Mouse (Mus musculus) hindbrain, embryonic 16.5 days (tissue): ENCODE measurements around the gene Zfp239. TPM values are rescaled to one million over a fixed set of nuclear protein-coding genes. Genes with fewer than 3 reads are reported as not detected.

Source experiments
- ATAC-seq: fragments of 200-750 bp; cut with Nextera tagmentation; 2 replicates; pipeline ENCODE4 v1.8.0; 2017; ENCODE audit warnings: moderate TSS enrichment, moderate library complexity
- H3K27ac ChIP-seq: fragments of 300-500 bp; sonication (generic); 2 replicates; pipeline ENCODE4 v1.5.1; 2014; ENCODE audit warnings: low read depth, mild to moderate bottlenecking, control low read depth, low read length, moderate library complexity
- H3K27me3 ChIP-seq: fragments of 300-500 bp; sonication (generic); replicated peaks from 2 replicates; pipeline ENCODE4 v1.6.1; 2014; ENCODE audit warnings: low read length; ENCODE audit not compliant: control insufficient read depth, insufficient read depth
- H3K36me3 ChIP-seq: fragments of 300-500 bp; sonication (generic); 2 replicates; pipeline ENCODE4 v1.6.1; 2014; ENCODE audit warnings: mild to moderate bottlenecking, low read length, moderate library complexity, mixed read lengths; ENCODE audit not compliant: control insufficient read depth, insufficient read depth
- H3K4me1 ChIP-seq: fragments of 300-500 bp; sonication (generic); 2 replicates; pipeline ENCODE4 v1.6.1; 2014; ENCODE audit warnings: low read depth, low read length; ENCODE audit not compliant: control insufficient read depth, insufficient read depth
- H3K4me2 ChIP-seq: fragments of 300-500 bp; sonication (generic); 2 replicates; pipeline ENCODE4 v1.6.1; 2014; ENCODE audit warnings: mild to moderate bottlenecking, low read length, control low read depth, moderate library complexity
- H3K4me3 ChIP-seq: fragments of 300-500 bp; sonication (generic); 2 replicates; pipeline ENCODE4 v1.5.1; 2014; ENCODE audit warnings: mild to moderate bottlenecking, low read length, control low read depth, moderate library complexity
- H3K9ac ChIP-seq: fragments of 300-500 bp; sonication (generic); 2 replicates; pipeline ENCODE4 v1.6.1; 2014; ENCODE audit warnings: low read depth, mild to moderate bottlenecking, control low read depth, low read length, moderate library complexity
- H3K9me3 ChIP-seq: fragments of 300-500 bp; sonication (generic); 2 replicates; pipeline ENCODE4 v1.6.1; 2014; ENCODE audit warnings: mild to moderate bottlenecking, low read length, moderate library complexity; ENCODE audit not compliant: control insufficient read depth
- WGBS: fragments of 180-500 bp; shearing (Covaris S2); extraction: QIAGEN DNeasy Blood & Tissue Kit; methylation state at CpG from one replicate; pipeline ENCODE4 v1.1.7; 2014; 5-methylcytosine and 5-hydroxymethylcytosine counted together
- polyA plus RNA-seq: library from polyadenylated mRNA; unstranded; fragments of >200 nt; fragmentation: Nextera tagmentation; extraction: Ambion mirVana; gene quantifications from 2 replicates; pipeline ENCODE4 v1.2.1, GENCODE M21; 2015

Gene Zfp239
- polyA plus RNA-seq, 1 experiment from 2014 or later: 18.3 TPM

- Histone ChIP-seq H3K4me3 (peak overlapping the region; percentile 100), H3K4me2 (peak overlapping the region; percentile 98), H3K4me1 (peaks cover 17% of the 10 kb centered on the region), H3K9ac (peak overlapping the region; percentile 91; the same call in 1 of the 2 replicates), H3K9me3 (no peaks in the 10 kb centered on the region), H3K36me3 (no peaks in the 10 kb centered on the region), H3K27me3 (no peaks in the 10 kb centered on the region), H3K27ac (no peak overlapping the region)
- ATAC-seq: no peak
- under 1% methylated on average over 14 of the region's 14 CpGs for WGBS
Observed at GRCm38 (mm10) chr6:117908424-117908900, 46.6 kb downstream of the Zfp239 start.

GRCm38 (mm10) chr6:117910120-117910661, 48.3 kb downstream of the Zfp239 start:
- Histone ChIP-seq H3K27me3 (no peaks in the 10 kb centered on the region), H3K4me3 (no peak overlapping the region), H3K4me2 (no peak overlapping the region), H3K9me3 (no peaks in the 10 kb centered on the region), H3K9ac (no peak overlapping the region), H3K27ac (no peak overlapping the region), H3K36me3 (no peaks in the 10 kb centered on the region), H3K4me1 (peaks cover 17% of the 10 kb centered on the region)
- no peak for ATAC-seq
- WGBS: 90% methylated on average over 6 of the region's 6 CpGs

DNA sequence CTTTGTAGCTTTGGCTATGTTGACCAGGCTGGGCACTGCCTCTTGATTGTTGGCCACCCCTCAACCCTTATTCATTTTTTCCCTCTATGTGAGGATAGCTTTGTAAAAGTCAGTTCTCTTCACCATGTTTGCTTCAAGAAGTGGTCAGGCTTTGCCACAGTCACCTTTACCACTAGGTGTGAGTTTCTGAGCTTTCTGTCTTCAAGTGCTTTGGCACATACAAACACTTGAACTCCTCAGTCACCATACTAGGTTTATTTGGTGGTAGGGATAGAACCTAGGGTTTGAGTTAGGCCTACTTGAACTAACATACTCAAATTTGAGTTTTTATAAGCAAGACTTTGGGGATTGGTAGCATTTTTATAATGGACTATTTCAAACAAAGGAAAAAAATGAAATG, 52.6 kb downstream of the Zfp239 start:
- no peaks in the 10 kb centered on the region for H3K36me3 ChIP-seq
- H3K9me3 ChIP-seq: no peaks in the 10 kb centered on the region
- H3K9ac ChIP-seq: no peak overlapping the region
- no peak overlapping the region for H3K4me3 ChIP-seq
- H3K4me1 ChIP-seq: peaks cover 20% of the 10 kb centered on the region
- no peak for ATAC-seq
- no peak overlapping the region for H3K4me2 ChIP-seq
- H3K27me3 ChIP-seq: no peaks in the 10 kb centered on the region
- no peak overlapping the region for H3K27ac ChIP-seq

- Histone ChIP-seq H3K4me3 (peak overlapping the region; percentile 65), H3K36me3 (no peaks in the 10 kb centered on the region), H3K9ac (peak overlapping the region; percentile 66), H3K9me3 (no peaks in the 10 kb centered on the region), H3K27ac (peak overlapping the region; percentile 79), H3K4me2 (peak overlapping the region; percentile 92), H3K4me1 (peaks cover 20% of the 10 kb centered on the region), H3K27me3 (no peaks in the 10 kb centered on the region)
- ATAC-seq: no peak
- WGBS: 3% methylated on average over 12 of the region's 12 CpGs
Observed at GRCm38 (mm10) chr6:117916205-117916736, 54.4 kb downstream of the Zfp239 start.

- Histone ChIP-seq H3K4me1 (peaks cover 20% of the 10 kb centered on the region), H3K4me3 (peak overlapping the region; percentile 65), H3K27me3 (no peaks in the 10 kb centered on the region), H3K9ac (peak overlapping the region; percentile 66), H3K36me3 (no peaks in the 10 kb centered on the region), H3K4me2 (peak overlapping the region; percentile 92), H3K27ac (peak overlapping the region; percentile 79), H3K9me3 (no peaks in the 10 kb centered on the region)
- WGBS: under 1% methylated on average over 62 of the region's 62 CpGs
- ATAC-seq: peak; percentile 90
Observed at GRCm38 (mm10) chr6:117916737-117917426, 55.0 kb downstream of the Zfp239 start.

DNA sequence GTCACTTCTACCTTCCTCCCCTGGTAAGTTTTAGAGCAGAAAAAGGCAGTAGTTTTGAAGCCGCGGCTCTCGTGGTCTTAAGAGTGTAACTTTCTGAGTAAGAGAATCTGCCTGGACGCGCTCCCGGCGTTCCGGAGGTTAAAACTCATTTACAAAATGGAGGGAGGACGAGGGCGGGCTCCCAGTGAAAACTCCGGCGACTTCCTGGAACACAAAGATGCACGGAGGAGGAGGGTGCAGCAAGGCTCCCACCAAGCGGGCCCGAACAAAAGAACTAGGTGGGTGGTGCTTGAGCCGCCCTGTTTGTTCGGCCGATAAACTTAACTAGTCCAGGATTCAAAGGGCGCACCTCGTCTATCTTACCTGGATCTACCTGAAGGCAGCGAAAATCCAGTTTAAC, 55.7 kb downstream of the Zfp239 start:
- Histone ChIP-seq H3K4me1 (peaks cover 20% of the 10 kb centered on the region), H3K9ac (peak overlapping the region; percentile 66), H3K4me2 (peak overlapping the region; percentile 92), H3K36me3 (no peaks in the 10 kb centered on the region), H3K27me3 (no peaks in the 10 kb centered on the region), H3K4me3 (peak overlapping the region; percentile 65), H3K27ac (peak overlapping the region; percentile 79), H3K9me3 (no peaks in the 10 kb centered on the region)
- ATAC-seq: peak; percentile 24; the same call in 1 of the 2 replicates
- 2% methylated on average over 21 of the region's 21 CpGs for WGBS

GRCm38 (mm10) chr6:117918043-117918442, 56.1 kb downstream of the Zfp239 start:
- Histone ChIP-seq H3K27me3 (no peaks in the 10 kb centered on the region), H3K27ac (peak overlapping the region; percentile 1; the same call in 1 of the 2 replicates), H3K9me3 (no peaks in the 10 kb centered on the region), H3K9ac (peak overlapping the region; percentile 66), H3K4me1 (peaks cover 20% of the 10 kb centered on the region), H3K4me3 (peak overlapping the region; percentile 65), H3K4me2 (peak overlapping the region; percentile 92), H3K36me3 (no peaks in the 10 kb centered on the region)
- no peak for ATAC-seq
- WGBS: 25% methylated on average over 5 of the region's 5 CpGs

- Histone ChIP-seq H3K9me3 (no peaks in the 10 kb centered on the region), H3K9ac (no peak overlapping the region), H3K4me3 (no peak overlapping the region), H3K36me3 (0 out of 2 replicates have a peak, but pooled peaks cover 4% of the 10 kb centered on the region), H3K27me3 (no peaks in the 10 kb centered on the region), H3K4me1 (peaks cover 19% of the 10 kb centered on the region), H3K4me2 (no peak overlapping the region), H3K27ac (no peak overlapping the region)
- 56% methylated on average over 3 of the region's 3 CpGs for WGBS
- no peak for ATAC-seq
Observed at GRCm38 (mm10) chr6:117920659-117921640, 59.0 kb downstream of the Zfp239 start.
